Mouse (Mus musculus) liver, adult 2 months (tissue): ENCODE results near the gene Arhgap10. TPM values are rescaled to one million over a fixed set of nuclear protein-coding genes. Genes with fewer than 3 reads are reported as not detected.

Experiments
- DNase-seq: peaks from one replicate; pipeline ENCODE4 v3.0.0-alpha.2; 2011; ENCODE audit warnings: low read depth, low spot score; ENCODE audit errors: extremely low read depth
- H3K27ac ChIP-seq: fragments of 200-500 bp; replicated peaks from 2 replicates; pipeline ENCODE4 v1.5.1; 2012; ENCODE audit warnings: low read depth, mild to moderate bottlenecking, control low read depth, inconsistent platforms, low read length; ENCODE audit not compliant: insufficient read depth
- H3K27me3 ChIP-seq: fragments of 200-500 bp; 2 replicates; pipeline ENCODE4 v1.6.1; 2012; ENCODE audit warnings: mild to moderate bottlenecking, moderate library complexity, low read length, inconsistent platforms; ENCODE audit not compliant: control insufficient read depth, insufficient read depth
- H3K36me3 ChIP-seq: fragments of 200-500 bp; 2 replicates; pipeline ENCODE4 v1.6.1; 2012; ENCODE audit warnings: low read length, inconsistent platforms; ENCODE audit not compliant: control insufficient read depth, insufficient read depth
- H3K4me1 ChIP-seq: fragments of 200-500 bp; 2 replicates; pipeline ENCODE4 v1.6.1; 2011; ENCODE audit warnings: low read length; ENCODE audit not compliant: control insufficient read depth, insufficient read depth
- H3K4me3 ChIP-seq: fragments of 200-500 bp; 2 replicates; pipeline ENCODE4 v1.5.1; 2011; ENCODE audit warnings: low read depth, mild to moderate bottlenecking, control low read depth, low read length, moderate library complexity; ENCODE audit not compliant: insufficient read depth
- H3K79me2 ChIP-seq: fragments of 200-500 bp; 2 replicates; pipeline ENCODE4 v1.6.1; 2012; ENCODE audit warnings: inconsistent platforms, mild to moderate bottlenecking, low read length, moderate library complexity; ENCODE audit not compliant: control insufficient read depth, insufficient read depth
- H3K9ac ChIP-seq: fragments of 200-500 bp; 2 replicates; pipeline ENCODE4 v1.6.1; 2012; ENCODE audit warnings: low read depth, mild to moderate bottlenecking, control low read depth, inconsistent platforms, low read length
- CTCF ChIP-seq: fragments of 200-500 bp; IDR thresholded peaks from 2 replicates; pipeline ENCODE4 v1.5.1; 2011; ENCODE audit warnings: low read depth, low read length, control low read depth
- POLR2A ChIP-seq: fragments of 200-500 bp; IDR thresholded peaks from 2 replicates; pipeline ENCODE4 v1.6.1; 2011; ENCODE audit warnings: low read length, control low read depth; ENCODE audit not compliant: insufficient read depth; ENCODE audit errors: extremely low read depth
- WGBS: fragments of 180-500 bp; shearing (Covaris S2); methylation state at CpG from one replicate; pipeline ENCODE4 v1.1.7; 2018; 5-methylcytosine and 5-hydroxymethylcytosine counted together
- polyA plus RNA-seq: library from polyadenylated mRNA; depleted of rRNA; stranded (reverse); fragments of >200 nt; gene quantifications from 2 replicates; pipeline ENCODE4 v1.2.3, GENCODE M21; 2012
- total RNA-seq: library from RNA; depleted of rRNA; stranded (reverse); fragments of >200 nt; gene quantifications from 2 replicates; pipeline ENCODE4 v1.2.3, GENCODE M21; 2014

The Arhgap10 gene
- total and polyA plus RNA-seq, 2 experiments, result 0.88 to 1.8 TPM

GRCm38 (mm10) chr8:77411262-77411661 is 106.5 kb downstream of the Arhgap10 start:
- Histone ChIP-seq H3K9ac (no peak overlapping the region), H3K4me1 (no peaks in the 10 kb centered on the region), H3K36me3 (no peaks in the 10 kb centered on the region), H3K27ac (no peak overlapping the region), H3K4me3 (no peak overlapping the region), H3K79me2 (no peaks in the 10 kb centered on the region), H3K27me3 (no peaks in the 10 kb centered on the region)
- 97% methylated on average over 15 of the region's 15 CpGs for WGBS
- TF ChIP-seq CTCF, result no peak
- no peak for TF ChIP-seq POLR2A
- no peak for DNase-seq

- 59% methylated on average over 9 of the region's 9 CpGs for WGBS
- H3K36me3 ChIP-seq, result no peaks in the 10 kb centered on the region
- no peaks in the 10 kb centered on the region for H3K4me1 ChIP-seq
- no peaks in the 10 kb centered on the region for H3K79me2 ChIP-seq
- no peak overlapping the region for H3K27ac ChIP-seq
- TF ChIP-seq CTCF (no peak), POLR2A (no peak)
- H3K27me3 ChIP-seq, result no peaks in the 10 kb centered on the region
- no peak overlapping the region for H3K9ac ChIP-seq
- peak; percentile 9 for DNase-seq
- H3K4me3 ChIP-seq, result no peak overlapping the region
Observed at GRCm38 (mm10) chr8:77410394-77410793, 107.4 kb downstream of the Arhgap10 start.

GRCm38 (mm10) chr8:77408527-77409215 is 109.1 kb downstream of the Arhgap10 start:
- Histone ChIP-seq H3K27ac (no peak overlapping the region), H3K4me1 (no peaks in the 10 kb centered on the region), H3K79me2 (no peaks in the 10 kb centered on the region), H3K4me3 (no peak overlapping the region), H3K36me3 (no peaks in the 10 kb centered on the region), H3K9ac (no peak overlapping the region), H3K27me3 (no peaks in the 10 kb centered on the region)
- no peak for DNase-seq
- 92% methylated on average over 19 of the region's 19 CpGs for WGBS
- no peak for TF ChIP-seq CTCF
- no peak for TF ChIP-seq POLR2A

GRCm38 (mm10) chr8:77406846-77407245 is 110.9 kb downstream of the Arhgap10 start:
- H3K9ac ChIP-seq, result no peak overlapping the region
- no peak for DNase-seq
- no peaks in the 10 kb centered on the region for H3K36me3 ChIP-seq
- H3K27me3 ChIP-seq, result no peaks in the 10 kb centered on the region
- 87% methylated on average over 13 of the region's 13 CpGs for WGBS
- H3K27ac ChIP-seq, result no peak overlapping the region
- TF ChIP-seq CTCF, result no peak
- no peak for TF ChIP-seq POLR2A
- no peaks in the 10 kb centered on the region for H3K4me1 ChIP-seq
- H3K4me3 ChIP-seq, result no peak overlapping the region
- H3K79me2 ChIP-seq, result no peaks in the 10 kb centered on the region

- H3K27ac ChIP-seq, result no peak overlapping the region
- no peaks in the 10 kb centered on the region for H3K27me3 ChIP-seq
- TF ChIP-seq CTCF (no peak), POLR2A (no peak)
- H3K9ac ChIP-seq, result no peak overlapping the region
- H3K36me3 ChIP-seq, result no peaks in the 10 kb centered on the region
- WGBS, result 94% methylated on average over 5 of the region's 5 CpGs
- no peak overlapping the region for H3K4me3 ChIP-seq
- H3K4me1 ChIP-seq, result no peaks in the 10 kb centered on the region
- no peaks in the 10 kb centered on the region for H3K79me2 ChIP-seq
- no peak for DNase-seq
Observed at GRCm38 (mm10) chr8:77406444-77406843, 111.3 kb downstream of the Arhgap10 start.

- Histone ChIP-seq H3K27ac (no peak overlapping the region), H3K4me3 (no peak overlapping the region), H3K36me3 (no peaks in the 10 kb centered on the region), H3K4me1 (no peaks in the 10 kb centered on the region), H3K27me3 (no peaks in the 10 kb centered on the region), H3K79me2 (no peaks in the 10 kb centered on the region), H3K9ac (no peak overlapping the region)
- TF ChIP-seq POLR2A (no peak), CTCF (no peak)
- DNase-seq, result no peak
- 85% methylated on average over 6 of the region's 6 CpGs for WGBS
Observed at GRCm38 (mm10) chr8:77404017-77404416, 113.7 kb downstream of the Arhgap10 start.
